Mouse (Mus musculus): ENCODE measurements at regions not wholly inside any gene's neighbourhood (a gene's known extent, or its start where the extent isn't known, plus 50 kb on each side); places are given as distances from the start of the nearest gene placed in this dataset.

- ATAC-seq (replicated peaks; ENCODE audit: insufficient number of reproducible peaks, low FRiP score, low TSS enrichment, poor library complexity, severe bottlenecking): peak; percentile 80
Observed at GRCm38 (mm10) chr13:5779410-5779809, 81.9 kb upstream of the Klf6 start.

GRCm38 (mm10) chr13:5782540-5782939 lies 78.7 kb upstream of the Klf6 start:
- no peak for ATAC-seq (replicated peaks; ENCODE audit: insufficient number of reproducible peaks, low FRiP score, low TSS enrichment, poor library complexity, severe bottlenecking)

GRCm38 (mm10) chr13:5787114-5787513 lies 74.2 kb upstream of the Klf6 start:
- ATAC-seq (replicated peaks; ENCODE audit: insufficient number of reproducible peaks, low FRiP score, low TSS enrichment, poor library complexity, severe bottlenecking): no peak

GRCm38 (mm10) chr13:5789302-5789701 lies 72.0 kb upstream of the Klf6 start:
- ATAC-seq (replicated peaks; ENCODE audit: insufficient number of reproducible peaks, low FRiP score, low TSS enrichment, poor library complexity, severe bottlenecking): no peak

- no peak for ATAC-seq (replicated peaks; ENCODE audit: insufficient number of reproducible peaks, low FRiP score, low TSS enrichment, poor library complexity, severe bottlenecking)
Observed at GRCm38 (mm10) chr13:5802079-5802478, 59.2 kb upstream of the Klf6 start.

GRCm38 (mm10) chr13:5802826-5803225 lies 58.5 kb upstream of the Klf6 start:
- ATAC-seq (replicated peaks; ENCODE audit: insufficient number of reproducible peaks, low FRiP score, low TSS enrichment, poor library complexity, severe bottlenecking): peak; percentile 63

GRCm38 (mm10) chr13:5803540-5804380 lies 57.5 kb upstream of the Klf6 start:
- peak; percentile 70 for ATAC-seq (replicated peaks; ENCODE audit: insufficient number of reproducible peaks, low FRiP score, low TSS enrichment, poor library complexity, severe bottlenecking)

GRCm38 (mm10) chr13:5804381-5804941 lies 56.8 kb upstream of the Klf6 start:
- ATAC-seq (replicated peaks; ENCODE audit: insufficient number of reproducible peaks, low FRiP score, low TSS enrichment, poor library complexity, severe bottlenecking): 0 out of 2 replicates have a peak, but pooled peaks have one; percentile 40

- ATAC-seq (replicated peaks; ENCODE audit: insufficient number of reproducible peaks, low FRiP score, low TSS enrichment, poor library complexity, severe bottlenecking): no peak
Observed at GRCm38 (mm10) chr13:5808380-5808779, 52.9 kb upstream of the Klf6 start.

All from monocyte, adult 5-6 weeks (primary cell).